Mouse (Mus musculus) T-helper 17 cell (primary cell): ENCODE results near the gene Sdr42e1.

Source experiments
- in situ Hi-C, 2 experiments: fragments of 300-600 bp; cut with MboI, MseI; formaldehyde crosslinking; loops; 1 replicate in 1 of 2; 2 replicates in 1 of 2; pipeline ENCODE4 v1.15.1; 2025; ENCODE audit warnings: high pct_unique_total_duplicates in 2 of 2

Sdr42e1 gene

GRCm38 (mm10) chr8:117673430-117673830 lies at the start of gene Sdr42e1:
Sdr42e1 (minus strand) TSS chr8:117673689.
- in situ Hi-C loops: no loop called here

GRCm38 (mm10) chr8:117718152-117718860 lies 44.8 kb upstream of the Sdr42e1 start:
- in situ Hi-C loops: no loop called here

GRCm38 (mm10) chr8:117715896-117716295 lies 42.4 kb upstream of the Sdr42e1 start:
- in situ Hi-C loops: no loop called here

- in situ Hi-C loops: no loop called here
Measured at GRCm38 (mm10) chr8:117714604-117715003, 41.1 kb upstream of the Sdr42e1 start.

GRCm38 (mm10) chr8:117712226-117712625 lies 38.7 kb upstream of the Sdr42e1 start:
- in situ Hi-C loops: no loop called here

- in situ Hi-C loops: loop anchor here in 1 of 2 experiments (5.0 kb wide), 1 partner anchor 84 kb away; no protein-coding TSS in a partner anchor
Measured at GRCm38 (mm10) chr8:117706141-117706540, 32.7 kb upstream of the Sdr42e1 start.

GRCm38 (mm10) chr8:117702701-117703100 lies 29.2 kb upstream of the Sdr42e1 start:
- in situ Hi-C loops: no loop called here

GRCm38 (mm10) chr8:117701859-117702258 lies 28.4 kb upstream of the Sdr42e1 start, which contains the start of gene Hsd17b2:
Hsd17b2 (plus strand) TSS chr8:117701904.
- in situ Hi-C loops: no loop called here

- in situ Hi-C loops: no loop called here
Measured at GRCm38 (mm10) chr8:117701246-117701645, 27.8 kb upstream of the Sdr42e1 start.

- in situ Hi-C loops: no loop called here
Measured at GRCm38 (mm10) chr8:117700699-117701098, 27.2 kb upstream of the Sdr42e1 start.

- in situ Hi-C loops: no loop called here
Measured at GRCm38 (mm10) chr8:117697248-117697647, 23.8 kb upstream of the Sdr42e1 start.

- in situ Hi-C loops: no loop called here
Measured at GRCm38 (mm10) chr8:117695636-117696035, 22.1 kb upstream of the Sdr42e1 start.

GRCm38 (mm10) chr8:117692131-117692530 lies 18.6 kb upstream of the Sdr42e1 start:
- in situ Hi-C loops: no loop called here

- in situ Hi-C loops: no loop called here
Measured at GRCm38 (mm10) chr8:117687890-117688289, 14.4 kb upstream of the Sdr42e1 start.

GRCm38 (mm10) chr8:117684504-117684903 lies 11.0 kb upstream of the Sdr42e1 start:
- in situ Hi-C loops: no loop called here

- in situ Hi-C loops: no loop called here
Measured at GRCm38 (mm10) chr8:117683925-117684472, 10.5 kb upstream of the Sdr42e1 start.

GRCm38 (mm10) chr8:117678650-117679049 lies 5.2 kb upstream of the Sdr42e1 start:
- in situ Hi-C loops: no loop called here

GRCm38 (mm10) chr8:117677011-117677410 lies 3.5 kb upstream of the Sdr42e1 start:
- in situ Hi-C loops: no loop called here

GRCm38 (mm10) chr8:117676460-117676859 lies 3.0 kb upstream of the Sdr42e1 start:
- in situ Hi-C loops: no loop called here

GRCm38 (mm10) chr8:117675171-117675570 lies 1.7 kb upstream of the Sdr42e1 start:
- in situ Hi-C loops: no loop called here

- in situ Hi-C loops: no loop called here
Measured at GRCm38 (mm10) chr8:117672558-117672957, 931 bp downstream of the Sdr42e1 start.

GRCm38 (mm10) chr8:117670461-117670860 lies 3.0 kb downstream of the Sdr42e1 start:
- in situ Hi-C loops: no loop called here
